Mouse (Mus musculus): ENCODE data around the gene Ppm1m. TPM values are rescaled to one million over a fixed set of nuclear protein-coding genes. Genes with fewer than 3 reads are reported as not detected.

Ppm1m gene
- polyA plus RNA-seq, 1 experiment: 31.7 TPM

- H3K4me1 ChIP-seq (ENCODE audit: control insufficient read depth, insufficient read depth, low read length): peaks cover 2% of the 10 kb centered on the region; the same call in 1 of the 2 replicates
- no peak overlapping the region for H3K27ac ChIP-seq (ENCODE audit: insufficient read depth, low read length)
- H3K4me3 ChIP-seq (ENCODE audit: insufficient read depth, low read length): no peak overlapping the region
- TF ChIP-seq POLR2A (IDR thresholded peaks at IDR 0.05; ENCODE audit: low read depth, low read length) (no peak), CTCF (IDR thresholded peaks at IDR 0.05; ENCODE audit: borderline replicate concordance, insufficient read depth, low read length) (no peak)
These were observed 8.6 kb upstream of the Ppm1m start for GRCm38 (mm10) chr9:106208181-106208580.

- no peak overlapping the region for H3K27ac ChIP-seq (ENCODE audit: insufficient read depth, low read length)
- H3K4me3 ChIP-seq (ENCODE audit: insufficient read depth, low read length): no peak overlapping the region
- H3K4me1 ChIP-seq (ENCODE audit: control insufficient read depth, insufficient read depth, low read length): peaks cover 2% of the 10 kb centered on the region; the same call in 1 of the 2 replicates
- TF ChIP-seq CTCF (IDR thresholded peaks at IDR 0.05; ENCODE audit: borderline replicate concordance, insufficient read depth, low read length): no peak
- TF ChIP-seq POLR2A (IDR thresholded peaks at IDR 0.05; ENCODE audit: low read depth, low read length): no peak
These were observed 7.0 kb upstream of the Ppm1m start for GRCm38 (mm10) chr9:106206515-106206914.

GRCm38 (mm10) chr9:106205713-106206290 lies 6.3 kb upstream of the Ppm1m start:
- H3K4me1 ChIP-seq (ENCODE audit: control insufficient read depth, insufficient read depth, low read length): 0 out of 2 replicates have a peak, but pooled peaks cover 2% of the 10 kb centered on the region
- TF ChIP-seq CTCF (IDR thresholded peaks at IDR 0.05; ENCODE audit: borderline replicate concordance, insufficient read depth, low read length) (no peak), POLR2A (IDR thresholded peaks at IDR 0.05; ENCODE audit: low read depth, low read length) (no peak)
- no peak overlapping the region for H3K4me3 ChIP-seq (ENCODE audit: insufficient read depth, low read length)
- no peak overlapping the region for H3K27ac ChIP-seq (ENCODE audit: insufficient read depth, low read length)

- H3K27ac ChIP-seq (ENCODE audit: insufficient read depth, low read length): no peak overlapping the region
- TF ChIP-seq POLR2A (IDR thresholded peaks at IDR 0.05; ENCODE audit: low read depth, low read length): no peak
- no peak for TF ChIP-seq CTCF (IDR thresholded peaks at IDR 0.05; ENCODE audit: borderline replicate concordance, insufficient read depth, low read length)
- H3K4me3 ChIP-seq (ENCODE audit: insufficient read depth, low read length): no peak overlapping the region
- 0 out of 2 replicates have a peak, but pooled peaks cover 2% of the 10 kb centered on the region for H3K4me1 ChIP-seq (ENCODE audit: control insufficient read depth, insufficient read depth, low read length)
These were observed 4.7 kb upstream of the Ppm1m start for GRCm38 (mm10) chr9:106203990-106204851.

GRCm38 (mm10) chr9:106202819-106203636 lies 3.5 kb upstream of the Ppm1m start, which contains the start of gene Twf2:
Gene Twf2, plus strand, starts transcription at chr9:106203108.
- peak within 1 kb of the TSS; percentile 52 for H3K4me3 ChIP-seq (ENCODE audit: insufficient read depth, low read length)
- TF ChIP-seq POLR2A (IDR thresholded peaks at IDR 0.05; ENCODE audit: low read depth, low read length) (peak; percentile 80), CTCF (IDR thresholded peaks at IDR 0.05; ENCODE audit: borderline replicate concordance, insufficient read depth, low read length) (no peak)
- 0 out of 2 replicates have a peak, but pooled peaks cover 2% of the 10 kb centered on the region for H3K4me1 ChIP-seq (ENCODE audit: control insufficient read depth, insufficient read depth, low read length)
- 0 out of 2 replicates have a peak within 1 kb of the TSS, but pooled peaks have one; percentile 1 for H3K27ac ChIP-seq (ENCODE audit: insufficient read depth, low read length)

DNA sequence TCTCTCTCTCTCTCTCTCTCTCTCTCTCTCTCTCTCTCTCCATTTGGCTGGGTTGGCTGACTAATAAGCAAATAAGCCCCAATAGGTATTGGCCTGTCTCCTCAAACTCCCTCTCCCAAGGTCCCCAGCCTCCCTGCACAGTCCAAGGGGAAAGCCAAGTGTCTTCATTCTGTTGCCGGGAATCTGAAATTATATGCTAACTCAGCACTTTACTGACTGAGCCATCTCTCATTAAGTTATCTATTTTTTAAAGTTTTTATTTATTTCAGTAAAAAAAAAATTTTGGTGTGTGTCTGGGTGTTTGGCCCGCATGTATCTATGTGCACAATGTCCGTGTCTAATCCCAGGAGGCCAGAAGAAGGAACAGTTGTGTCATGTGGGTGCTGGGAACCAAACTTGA lies 2.3 kb upstream of the Ppm1m start:
- H3K4me1 ChIP-seq (ENCODE audit: control insufficient read depth, insufficient read depth, low read length): peaks cover 2% of the 10 kb centered on the region; the same call in 1 of the 2 replicates
- no peak overlapping the region for H3K27ac ChIP-seq (ENCODE audit: insufficient read depth, low read length)
- TF ChIP-seq CTCF (IDR thresholded peaks at IDR 0.05; ENCODE audit: borderline replicate concordance, insufficient read depth, low read length) (no peak), POLR2A (IDR thresholded peaks at IDR 0.05; ENCODE audit: low read depth, low read length) (no peak)
- no peak overlapping the region for H3K4me3 ChIP-seq (ENCODE audit: insufficient read depth, low read length)

- H3K4me1 ChIP-seq (ENCODE audit: control insufficient read depth, insufficient read depth, low read length): no peaks in the 10 kb centered on the region; the same call in 1 of the 2 replicates
These were observed 536 bp downstream of the Ppm1m start for GRCm38 (mm10) chr9:106198962-106199458.

GRCm38 (mm10) chr9:106197732-106198131 lies 1.8 kb downstream of the Ppm1m start:
- no peaks in the 10 kb centered on the region; the same call in 1 of the 2 replicates for H3K4me1 ChIP-seq (ENCODE audit: control insufficient read depth, insufficient read depth, low read length)
- H3K4me3 ChIP-seq (ENCODE audit: insufficient read depth, low read length): no peak overlapping the region; the same call in 1 of the 2 replicates
- H3K27ac ChIP-seq (ENCODE audit: insufficient read depth, low read length): no peak overlapping the region
- no peak for TF ChIP-seq CTCF (IDR thresholded peaks at IDR 0.05; ENCODE audit: borderline replicate concordance, insufficient read depth, low read length)
- no peak for TF ChIP-seq POLR2A (IDR thresholded peaks at IDR 0.05; ENCODE audit: low read depth, low read length)

More at GRCm38 (mm10) chr9:106198962-106199458, 536 bp downstream of the Ppm1m start:
- Histone ChIP-seq H3K4me3 (ENCODE audit: insufficient read depth, low read length) (peak overlapping the region; percentile 41), H3K27ac (ENCODE audit: insufficient read depth, low read length) (no peak overlapping the region)
- no peak for TF ChIP-seq CTCF (IDR thresholded peaks at IDR 0.05; ENCODE audit: borderline replicate concordance, insufficient read depth, low read length)
- peak; percentile 92 for TF ChIP-seq POLR2A (IDR thresholded peaks at IDR 0.05; ENCODE audit: low read depth, low read length)
